8 mouse cellular contexts compared by ENCODE assay signal in the genomic region with DNA sequence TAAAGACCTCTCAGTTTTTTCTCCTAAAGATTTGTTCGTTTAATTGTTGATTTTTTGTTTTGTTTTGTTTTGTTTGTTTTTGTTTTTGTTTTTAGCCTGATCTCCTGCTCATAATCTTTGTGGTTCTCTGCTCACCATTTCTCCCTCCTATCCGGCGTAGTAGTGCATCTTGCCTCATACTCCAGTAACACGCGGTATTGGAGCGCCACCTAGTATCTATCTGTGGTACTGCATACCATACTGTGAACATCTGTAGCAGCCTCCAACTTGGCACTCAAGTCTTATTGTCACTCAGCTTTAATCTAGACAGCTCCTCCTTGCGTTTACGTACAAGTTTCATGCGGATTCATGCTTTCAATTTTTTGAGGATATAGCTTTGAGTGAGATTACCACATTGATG. TPM values are rescaled to one million over a fixed set of nuclear protein-coding genes. Genes with fewer than 3 reads are reported as not detected.
DNase-seq lines count a peak whose midpoint lies in the region; ATAC-seq and TF ChIP-seq lines count a peak whose summit lies in the region.

No protein-coding gene starts in this region.

- peak; percentile 83 for TF ChIP-seq CTCF in cortical plate, adult 2 months (IDR thresholded peaks at IDR 0.05; ENCODE audit: extremely low read depth, insufficient read depth, low read length)
- TF ChIP-seq CTCF in kidney, adult 2 months (conservative IDR thresholded peaks at IDR 0.05; ENCODE audit: insufficient read depth, insufficient read length, low read depth, low read length): peak; percentile 88
- peak; percentile 92 for TF ChIP-seq CTCF in midbrain, postnatal 0 days (IDR thresholded peaks at IDR 0.05)

- TF ChIP-seq POLR2A in cortical plate, adult 2 months (IDR thresholded peaks at IDR 0.05; ENCODE audit: extremely low read depth, insufficient read depth, low read length): no peak
- no peak for TF ChIP-seq POLR2A in kidney, adult 2 months (IDR thresholded peaks at IDR 0.05; ENCODE audit: low read depth, low read length)

- H3K27me3 ChIP-seq in kidney, adult 2 months (replicated peaks; ENCODE audit: control insufficient read depth, insufficient read depth, low read length): no peaks in the 10 kb centered on the region
- H3K27me3 ChIP-seq in limb, embryonic 10.5 days (ENCODE audit: low read depth, poor library complexity, severe bottlenecking): peaks cover 22% of the 10 kb centered on the region; the same call in 1 of the 2 replicates
- H3K27me3 ChIP-seq in midbrain, postnatal 0 days (ENCODE audit: insufficient read depth, low read length): no peaks in the 10 kb centered on the region

- WGBS in kidney, adult 2 months: 2% methylated on average over 9 of the region's 9 CpGs
- 13% methylated on average over 9 of the region's 9 CpGs for WGBS in limb, embryonic 10.5 days
- 15% methylated on average over 9 of the region's 9 CpGs for WGBS in midbrain, postnatal 0 days

- H3K9ac ChIP-seq in midbrain, postnatal 0 days (replicated peaks; ENCODE audit: low read length, poor library complexity, severe bottlenecking): no peak overlapping the region

- H3K4me1 ChIP-seq in cortical plate, adult 2 months (ENCODE audit: control insufficient read depth, insufficient read depth, low read length): no peaks in the 10 kb centered on the region
- no peaks in the 10 kb centered on the region for H3K4me1 ChIP-seq in kidney, adult 2 months (ENCODE audit: control insufficient read depth, insufficient read depth, low read length)
- no peaks in the 10 kb centered on the region for H3K4me1 ChIP-seq in limb, embryonic 10.5 days
- no peaks in the 10 kb centered on the region for H3K4me1 ChIP-seq in midbrain, postnatal 0 days (ENCODE audit: insufficient read depth, low read length)

- no peak overlapping the region for H3K4me3 ChIP-seq in cortical plate, adult 2 months (ENCODE audit: insufficient read depth, low read length)
- H3K4me3 ChIP-seq in kidney, adult 2 months (ENCODE audit: insufficient read depth, low read depth, low read length): no peak overlapping the region
- no peak overlapping the region for H3K4me3 ChIP-seq in limb, embryonic 10.5 days
- H3K4me3 ChIP-seq in midbrain, postnatal 0 days (ENCODE audit: low read depth, low read length): no peak overlapping the region

- H3K36me3 ChIP-seq in kidney, adult 2 months (ENCODE audit: control insufficient read depth, insufficient read depth, low read length): no peaks in the 10 kb centered on the region
- H3K36me3 ChIP-seq in limb, embryonic 10.5 days: no peaks in the 10 kb centered on the region
- no peaks in the 10 kb centered on the region for H3K36me3 ChIP-seq in midbrain, postnatal 0 days (ENCODE audit: insufficient read depth, low read length)

- peak; percentile 86 for ATAC-seq in activated CD4-positive, CD25-positive, alpha-beta regulatory T cell, adult 4 months
- ATAC-seq in midbrain, postnatal 0 days (ENCODE audit: low FRiP score): no peak; the same call in 1 of the 2 replicates

- peak; percentile 78 for DNase-seq in 3T3-L1 (ENCODE audit: low read depth, low spot score)
- DNase-seq in gastrocnemius, postnatal 4 days (ENCODE audit: low spot score in 2 of 2): peak; percentile 27 to 57
- peak; percentile 69 for DNase-seq in kidney, adult 2 months
- peak; percentile 65 for DNase-seq in limb, embryonic 10.5 days (ENCODE audit: low spot score)
- DNase-seq in midbrain, postnatal 0 days (ENCODE audit: low spot score): peak; percentile 70
- DNase-seq in spleen, postnatal 36 days (ENCODE audit: low spot score in 2 of 2): peak; percentile 4 to 10

- H3K9me3 ChIP-seq in limb, embryonic 10.5 days (replicated peaks): no peaks in the 10 kb centered on the region
- no peaks in the 10 kb centered on the region for H3K9me3 ChIP-seq in midbrain, postnatal 0 days (ENCODE audit: low read length)

- H3K4me2 ChIP-seq in midbrain, postnatal 0 days (ENCODE audit: low read depth, low read length, poor library complexity, severe bottlenecking): no peak overlapping the region

- H3K27ac ChIP-seq in cortical plate, adult 2 months (ENCODE audit: insufficient read depth, low read length): no peak overlapping the region
- H3K27ac ChIP-seq in kidney, adult 2 months (ENCODE audit: insufficient read depth, low read depth, low read length): no peak overlapping the region
- H3K27ac ChIP-seq in limb, embryonic 10.5 days: no peak overlapping the region
- H3K27ac ChIP-seq in midbrain, postnatal 0 days (ENCODE audit: low read depth, low read length): no peak overlapping the region

RNA-seq across cellular contexts. Expression of a gene that starts 37.4 kb away (rescaled TPM):
- under 1 TPM; 0.32 to 0.34 TPM for polyA plus RNA-seq in activated CD4-positive, CD25-positive, alpha-beta regulatory T cell, adult 4 months (2017; shearing (Covaris generic))
- 0.35 and 0.42 TPM in 2 replicates for polyA plus RNA-seq in cortical plate, adult 2 months (2012; rRNA removed)
- 1 to 10 TPM; 1.1 to 1.2 TPM for total RNA-seq in gastrocnemius, postnatal 4 days (2021)
- 1.2 and 1.5 TPM in 2 replicates for polyA plus RNA-seq in kidney, adult 2 months (2012; rRNA removed)
- 0.79 and 1.7 TPM in 2 replicates for polyA plus RNA-seq in limb, embryonic 10.5 days (2016; fragmentation: Nextera tagmentation; extraction: Ambion mirVana)
- 0.38 and 0.99 TPM in 2 replicates for total RNA-seq in midbrain, postnatal 0 days (2014; rRNA removed)
- 0.84 and 0.86 TPM in 2 replicates for polyA plus RNA-seq in midbrain, postnatal 0 days (2015; fragmentation: Nextera tagmentation; extraction: Ambion mirVana)

RNA-seq across cellular contexts. Expression of a gene that starts 40.0 kb away (rescaled TPM):
- polyA plus RNA-seq in activated CD4-positive, CD25-positive, alpha-beta regulatory T cell, adult 4 months (2017; shearing (Covaris generic)): 10 to 100 TPM; 34.3 to 38.4 TPM
- 107 and 122 TPM in 2 replicates for polyA plus RNA-seq in cortical plate, adult 2 months (2012; rRNA removed)
- total RNA-seq in gastrocnemius, postnatal 4 days (2021): 10 to 100 TPM; 29.7 to 34.1 TPM
- polyA plus RNA-seq in kidney, adult 2 months (2012; rRNA removed): 8.6 and 9.6 TPM in 2 replicates
- polyA plus RNA-seq in limb, embryonic 10.5 days (2016; fragmentation: Nextera tagmentation; extraction: Ambion mirVana): 67.8 and 69.1 TPM in 2 replicates
- total RNA-seq in midbrain, postnatal 0 days (2014; rRNA removed): 89.2 and 106 TPM in 2 replicates
- 52.7 and 53.0 TPM in 2 replicates for polyA plus RNA-seq in midbrain, postnatal 0 days (2015; fragmentation: Nextera tagmentation; extraction: Ambion mirVana)

Comparison
In these comparisons a context has a peak if more than half of its experiments do, and no peak if none do; other contexts are left out.
1. DNase-seq: peak in every context shown above with its lines; median percentile 78 in 3T3-L1; 70 in midbrain, postnatal 0 days; 69 in kidney, adult 2 months; 65 in limb, embryonic 10.5 days; 42 in gastrocnemius, postnatal 4 days; 7 in spleen, postnatal 36 days.